Mouse (Mus musculus) c-Kit-positive CD71-positive TER-119-positive erythroid progenitor cells, embryonic 14.5 days (primary cell): ENCODE results near the gene Aipl1.
A peak's percentile ranks its signal among the peaks of the same experiment; 100 is the strongest.
"Not testable (repeated sequence)": the region's sequence is repeated elsewhere in the genome, so short reads cannot be mapped to it uniquely, and the experiment has no call there.

Experiments
- DNase-seq: peaks from one replicate; pipeline ENCODE4 v3.0.0-alpha.2; 2013; ENCODE audit warnings: low spot score

Gene Aipl1

GRCm38 (mm10) chr11:72016518-72017252 lies 20.6 kb downstream of the Aipl1 start:
- DNase-seq, result no peak

GRCm38 (mm10) chr11:72014674-72015073 lies 22.6 kb downstream of the Aipl1 start:
- DNase-seq, result no peak

- DNase-seq, result no peak
Measured at GRCm38 (mm10) chr11:72011955-72012354, 25.4 kb downstream of the Aipl1 start.

- DNase-seq, result no peak
Measured at GRCm38 (mm10) chr11:72010940-72011722, 26.2 kb downstream of the Aipl1 start.

GRCm38 (mm10) chr11:72010367-72010766 lies 26.9 kb downstream of the Aipl1 start:
- DNase-seq, result no peak

GRCm38 (mm10) chr11:72005547-72005946 lies 31.8 kb downstream of the Aipl1 start:
- no peak for DNase-seq

GRCm38 (mm10) chr11:72003171-72003570 lies 34.1 kb downstream of the Aipl1 start:
- DNase-seq, result no peak

GRCm38 (mm10) chr11:72002138-72002853 lies 35.0 kb downstream of the Aipl1 start:
- DNase-seq, result peak; percentile 24

- DNase-seq, result no peak
Measured at GRCm38 (mm10) chr11:72000194-72000593, 37.1 kb downstream of the Aipl1 start.

GRCm38 (mm10) chr11:71996805-71997204 lies 40.5 kb downstream of the Aipl1 start:
- DNase-seq, result no peak

- no peak for DNase-seq
Measured at GRCm38 (mm10) chr11:71995968-71996511, 41.3 kb downstream of the Aipl1 start.

GRCm38 (mm10) chr11:71992438-71992837 lies 44.9 kb downstream of the Aipl1 start:
- DNase-seq, result no peak

- DNase-seq, result peak; percentile 6
Measured at GRCm38 (mm10) chr11:71991541-71991940, 45.8 kb downstream of the Aipl1 start.

- not testable (repeated sequence) for DNase-seq
Measured at GRCm38 (mm10) chr11:71989407-71989806, 47.9 kb downstream of the Aipl1 start.

- DNase-seq, result no peak
Measured at GRCm38 (mm10) chr11:71987159-71988150, 49.9 kb downstream of the Aipl1 start.

- DNase-seq, result no peak
Measured at GRCm38 (mm10) chr11:71985783-71986182, 51.5 kb downstream of the Aipl1 start.

- DNase-seq, result no peak
Measured at GRCm38 (mm10) chr11:71985101-71985711, 52.1 kb downstream of the Aipl1 start.

- DNase-seq, result no peak
Measured at GRCm38 (mm10) chr11:71984093-71984492, 53.2 kb downstream of the Aipl1 start.
